Mouse (Mus musculus): ENCODE measurements around the gene Gm28557.

- TF ChIP-seq CTCF (IDR thresholded peaks at IDR 0.05; ENCODE audit: low read depth) (no peak), EP300 (IDR thresholded peaks at IDR 0.05; ENCODE audit: low read depth) (no peak)
Measured at GRCm38 (mm10) chr13:67124460-67124859, 16.1 kb upstream of the Gm28557 start.
